In genomic region chr17:28446820-28447168, GRCm38 (mm10) we compare ENCODE assay signal across 18 mouse cellular contexts.
DNase-seq lines count a peak whose midpoint lies in the region; ATAC-seq and TF ChIP-seq lines count a peak whose summit lies in the region.
"Had no signal": no experiment of that assay in that cellular context is flagged by ENCODE, and none has a peak within 500 bp of the region (broad histone marks: within the 10 kb centered on the region; RNA-seq: fewer than 3 reads in every experiment).

No protein-coding gene starts in this region.

- peak overlapping the region; percentile 37 for H3K4me3 ChIP-seq in liver, adult 2 months (ENCODE audit: insufficient read depth, low read depth, low read length)
- no peak overlapping the region for H3K4me3 ChIP-seq in liver, embryonic 13.5 days (replicated peaks)
- H3K4me3 ChIP-seq in liver, postnatal 0 days (ENCODE audit: low read depth, low read length), result no peak overlapping the region
- H3K4me3 ChIP-seq: embryonic facial prominence, embryonic 15.5 days; forebrain, embryonic 15.5 days; heart, embryonic 10.5 days; hindbrain, embryonic 13.5 days had no signal

- no peak for TF ChIP-seq POLR2A in liver, adult 2 months (IDR thresholded peaks at IDR 0.05; ENCODE audit: extremely low read depth, insufficient read depth, low read length)

- peaks cover 35% of the 10 kb centered on the region for H3K4me1 ChIP-seq in liver, adult 2 months (ENCODE audit: control insufficient read depth, insufficient read depth, low read length)
- H3K4me1 ChIP-seq in liver, embryonic 13.5 days (replicated peaks), result peaks cover 32% of the 10 kb centered on the region
- H3K4me1 ChIP-seq in liver, postnatal 0 days (ENCODE audit: insufficient read depth), result peaks cover 21% of the 10 kb centered on the region
- H3K4me1 ChIP-seq: embryonic facial prominence, embryonic 15.5 days; forebrain, embryonic 15.5 days; heart, embryonic 10.5 days had no signal

- TF ChIP-seq EP300 in liver, postnatal 0 days (IDR thresholded peaks at IDR 0.05; ENCODE audit: low read depth), result no peak

- no peaks in the 10 kb centered on the region for H3K27me3 ChIP-seq in liver, adult 2 months (ENCODE audit: control insufficient read depth, insufficient read depth, low read length)
- no peaks in the 10 kb centered on the region for H3K27me3 ChIP-seq in liver, embryonic 13.5 days
- no peaks in the 10 kb centered on the region for H3K27me3 ChIP-seq in liver, postnatal 0 days (ENCODE audit: insufficient read depth, low read length)
- H3K27me3 ChIP-seq: embryonic facial prominence, embryonic 15.5 days; forebrain, embryonic 15.5 days; hindbrain, embryonic 13.5 days had no signal

- peak overlapping the region; percentile 64 for H3K9ac ChIP-seq in liver, adult 2 months (ENCODE audit: low read depth, low read length)
- H3K9ac ChIP-seq in liver, embryonic 13.5 days, result no peak overlapping the region
- H3K9ac ChIP-seq in liver, postnatal 0 days (replicated peaks), result peak overlapping the region; percentile 36
- H3K9ac ChIP-seq: embryonic facial prominence, embryonic 15.5 days; forebrain, embryonic 15.5 days; hindbrain, embryonic 13.5 days had no signal

- no peak for ATAC-seq in liver, embryonic 13.5 days (ENCODE audit: low read depth)
- ATAC-seq in liver, postnatal 0 days, result peak; percentile 22; the same call in 1 of the 2 replicates
- ATAC-seq: forebrain, embryonic 15.5 days; hindbrain, postnatal 0 days had no signal

- peak overlapping the region; percentile 64 for H3K27ac ChIP-seq in liver, adult 2 months (replicated peaks; ENCODE audit: insufficient read depth, low read depth, low read length)
- H3K27ac ChIP-seq in liver, embryonic 13.5 days, result peak overlapping the region; percentile 68
- peak overlapping the region; percentile 84 for H3K27ac ChIP-seq in liver, postnatal 0 days (ENCODE audit: low read depth)
- H3K27ac ChIP-seq: embryonic facial prominence, embryonic 15.5 days; forebrain, embryonic 15.5 days; heart, embryonic 10.5 days; hindbrain, embryonic 13.5 days; hindbrain, postnatal 0 days had no signal

- H3K79me2 ChIP-seq in liver, adult 2 months (ENCODE audit: control insufficient read depth, insufficient read depth, low read length), result peaks cover 22% of the 10 kb centered on the region; the same call in 1 of the 2 replicates

- no peaks in the 10 kb centered on the region for H3K36me3 ChIP-seq in liver, adult 2 months (ENCODE audit: control insufficient read depth, insufficient read depth, low read length)
- no peaks in the 10 kb centered on the region for H3K36me3 ChIP-seq in liver, embryonic 13.5 days
- no peaks in the 10 kb centered on the region for H3K36me3 ChIP-seq in liver, postnatal 0 days (replicated peaks; ENCODE audit: insufficient read depth, low read length)
- H3K36me3 ChIP-seq: embryonic facial prominence, embryonic 15.5 days; forebrain, embryonic 15.5 days; heart, embryonic 10.5 days; hindbrain, embryonic 13.5 days had no signal

- TF ChIP-seq CTCF in liver, adult 2 months (IDR thresholded peaks at IDR 0.05; ENCODE audit: low read depth, low read length), result no peak
- TF ChIP-seq CTCF in liver, postnatal 0 days (IDR thresholded peaks at IDR 0.05; ENCODE audit: low read depth), result no peak

- WGBS in liver, adult 2 months, result 17% methylated on average over 5 of the region's 5 CpGs
- WGBS in liver, embryonic 13.5 days (ENCODE audit: insufficient replicate concordance), result 54% methylated on average over 5 of the region's 5 CpGs
- WGBS in liver, postnatal 0 days (ENCODE audit: insufficient replicate concordance), result 52% methylated on average over 5 of the region's 5 CpGs

- no peak for DNase-seq in liver, adult 2 months (ENCODE audit: extremely low read depth, low read depth, low spot score)
- no peak for DNase-seq in liver
- no peak for DNase-seq in liver, embryonic 13.5 days
- no peak for DNase-seq in liver, postnatal 0 days
- no peak for DNase-seq in layer of hippocampus, postnatal 10 days (ENCODE audit: low spot score in 2 of 2)
- no peak for DNase-seq in thymus, postnatal 0 days (ENCODE audit: low spot score)
- no peak for DNase-seq in layer of hippocampus, adult 18-20 months (ENCODE audit: low spot score in 2 of 2)
- DNase-seq: adrenal gland, adult 8-10 months; adrenal gland, postnatal 36 days; cerebellum, adult 11 months; cerebellum, adult 8-10 months; cerebellum, postnatal 14 days; embryo, embryonic 11 days had no signal

- peak overlapping the region; percentile 28 for H3K4me2 ChIP-seq in liver, embryonic 13.5 days
- peak overlapping the region; percentile 29 for H3K4me2 ChIP-seq in liver, postnatal 0 days (ENCODE audit: low read depth, low read length)
- H3K4me2 ChIP-seq: embryonic facial prominence, embryonic 15.5 days; forebrain, embryonic 15.5 days; hindbrain, embryonic 13.5 days had no signal

- H3K9me3 ChIP-seq in liver, embryonic 13.5 days (replicated peaks), result no peaks in the 10 kb centered on the region
- H3K9me3 ChIP-seq in liver, postnatal 0 days (ENCODE audit: low read length), result no peaks in the 10 kb centered on the region
- H3K9me3 ChIP-seq: embryonic facial prominence, embryonic 15.5 days; forebrain, embryonic 15.5 days; heart, embryonic 10.5 days; hindbrain, embryonic 13.5 days had no signal
